Mouse (Mus musculus): Measurements from ENCODE around the gene Dmrt1.
"Not testable (repeated sequence)": the region's sequence is repeated elsewhere in the genome, so short reads cannot be mapped to it uniquely, and the experiment has no call there.

Gene Dmrt1

DNA sequence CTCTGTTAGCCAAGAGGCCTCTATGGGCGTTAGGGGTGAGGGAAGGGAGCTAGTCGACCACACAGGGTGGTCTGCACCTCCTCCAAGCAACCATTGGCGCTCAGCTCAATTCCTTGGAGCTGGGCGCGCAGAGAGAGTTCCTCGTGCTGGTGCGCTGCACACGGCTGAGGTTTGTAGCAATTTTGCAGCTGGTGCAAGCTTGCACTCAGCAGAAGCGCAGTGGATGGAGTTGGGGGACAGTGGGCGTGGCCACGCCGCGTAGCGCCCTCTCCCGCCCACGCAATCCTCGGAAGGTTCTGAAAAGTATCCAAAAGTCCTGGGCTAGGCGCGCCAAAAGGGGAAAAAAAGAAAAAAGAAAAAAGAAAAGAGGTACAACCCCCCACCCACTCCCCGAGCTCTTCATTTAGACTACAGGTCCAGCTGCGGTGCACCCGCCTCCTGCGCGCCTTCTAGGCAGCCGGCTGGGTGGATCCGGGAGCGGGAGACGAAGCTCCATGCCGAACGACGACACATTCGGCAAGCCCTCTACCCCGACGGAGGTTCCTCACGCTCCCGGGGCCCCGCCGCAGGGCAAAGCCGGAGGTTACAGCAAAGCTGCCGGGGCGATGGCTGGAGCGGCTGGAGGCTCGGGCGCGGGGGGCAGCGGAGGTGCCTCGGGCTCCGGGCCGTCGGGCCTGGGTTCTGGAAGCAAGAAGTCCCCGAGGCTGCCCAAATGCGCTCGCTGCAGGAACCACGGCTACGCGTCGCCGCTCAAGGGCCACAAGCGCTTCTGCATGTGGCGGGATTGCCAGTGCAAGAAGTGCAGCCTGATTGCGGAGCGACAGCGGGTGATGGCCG lies at the start of gene Dmrt1:
Gene Dmrt1 (plus strand): TSS at position 259 of the 837 bp plus-strand sequence.
- DNase-seq = no peak

- DNase-seq = no peak
Observed at GRCm38 (mm10) chr19:25460760-25461159, 44.7 kb upstream of the Dmrt1 start.

DNA sequence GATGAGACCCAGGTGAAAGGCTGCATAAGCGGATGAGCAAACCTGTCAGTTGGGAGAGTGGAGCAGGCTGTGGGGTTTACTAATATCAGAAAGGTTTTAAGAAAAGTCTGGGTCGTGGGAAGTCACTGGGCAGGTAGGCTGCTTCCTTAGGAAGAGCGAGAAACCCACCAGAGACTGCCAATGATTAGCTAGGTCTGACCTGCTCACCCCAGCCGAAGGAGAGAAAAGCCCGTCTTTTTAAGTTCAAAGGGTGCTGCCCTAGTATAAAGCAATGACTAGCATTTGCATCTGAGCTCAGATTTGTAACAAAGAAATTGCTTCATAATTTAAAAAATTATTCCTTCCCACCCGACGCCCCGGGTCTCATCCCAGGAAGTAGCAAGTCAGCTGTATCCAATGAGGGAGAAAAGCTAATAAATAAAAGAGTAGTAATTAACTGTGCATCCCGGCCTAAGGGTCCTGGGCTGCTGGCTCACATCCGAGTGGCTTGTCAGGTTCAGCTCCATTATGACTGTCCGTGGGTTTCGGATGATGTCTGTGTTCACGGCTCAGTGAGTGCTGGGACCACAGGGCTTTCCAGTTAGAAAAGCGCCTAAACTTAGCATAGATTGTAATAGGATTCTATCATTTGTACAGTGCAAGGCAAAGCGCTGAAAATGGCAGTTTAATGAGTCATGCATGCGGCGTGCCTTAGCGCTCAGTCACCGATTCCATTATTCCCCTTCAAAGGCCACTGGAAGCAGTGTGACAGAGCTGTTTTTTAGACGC lies 43.7 kb upstream of the Dmrt1 start:
- DNase-seq = no peak

DNA sequence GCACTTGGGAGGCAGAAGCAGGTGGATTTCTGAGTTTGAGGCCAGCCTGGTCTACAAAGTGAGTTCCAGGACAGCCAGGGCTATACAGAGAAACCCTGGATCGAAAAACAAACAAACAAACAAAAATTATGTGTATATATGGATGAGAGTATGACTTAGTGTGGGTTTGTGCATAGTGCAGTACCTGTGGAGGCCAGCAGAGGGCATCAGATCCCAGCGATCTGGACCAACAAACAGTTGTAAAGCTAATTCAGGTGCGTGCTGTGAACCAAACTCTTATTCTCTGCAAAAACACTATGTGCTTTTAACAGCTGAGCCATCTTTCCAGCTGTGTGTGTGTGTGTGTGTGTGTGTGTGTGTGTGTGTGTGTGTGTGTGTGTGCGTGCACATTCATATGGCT lies 29.6 kb upstream of the Dmrt1 start:
- DNase-seq = not testable (repeated sequence)

DNA sequence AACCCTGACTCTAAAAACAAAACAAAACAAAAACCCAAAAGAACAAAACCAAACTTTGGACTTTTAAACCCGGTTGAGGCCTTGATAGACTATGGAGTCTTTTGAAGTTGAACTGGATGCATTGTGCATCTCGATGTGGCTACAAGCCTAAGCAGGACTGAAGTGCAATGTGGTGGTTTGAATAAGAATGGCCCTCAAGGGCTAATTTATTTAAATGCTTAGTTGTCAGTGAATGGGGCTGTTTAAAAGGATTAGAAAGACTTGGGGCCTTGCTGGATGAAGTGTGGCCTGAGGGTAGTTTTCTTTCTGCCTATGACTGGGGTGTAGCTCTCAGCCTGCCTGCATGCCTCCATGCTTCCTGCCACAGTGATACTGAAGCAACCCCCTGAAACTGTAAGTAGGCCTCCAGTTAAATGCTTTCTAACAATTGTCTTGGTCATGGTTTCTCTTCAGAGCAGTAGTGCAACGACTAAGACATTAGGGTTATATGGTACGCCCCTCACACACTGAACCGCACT lies 26.2 kb upstream of the Dmrt1 start:
- no peak for DNase-seq

GRCm38 (mm10) chr19:25480820-25481219 lies 24.6 kb upstream of the Dmrt1 start:
- DNase-seq = no peak

GRCm38 (mm10) chr19:25486561-25486960 lies 18.9 kb upstream of the Dmrt1 start:
- no peak for DNase-seq

- DNase-seq = no peak
Observed at GRCm38 (mm10) chr19:25487350-25487749, 18.1 kb upstream of the Dmrt1 start.

- no peak for DNase-seq
Observed at GRCm38 (mm10) chr19:25488546-25488945, 16.9 kb upstream of the Dmrt1 start.

GRCm38 (mm10) chr19:25489546-25489945 lies 15.9 kb upstream of the Dmrt1 start:
- no peak for DNase-seq

- DNase-seq = no peak
Observed at GRCm38 (mm10) chr19:25497434-25497833, 8.0 kb upstream of the Dmrt1 start.

DNA sequence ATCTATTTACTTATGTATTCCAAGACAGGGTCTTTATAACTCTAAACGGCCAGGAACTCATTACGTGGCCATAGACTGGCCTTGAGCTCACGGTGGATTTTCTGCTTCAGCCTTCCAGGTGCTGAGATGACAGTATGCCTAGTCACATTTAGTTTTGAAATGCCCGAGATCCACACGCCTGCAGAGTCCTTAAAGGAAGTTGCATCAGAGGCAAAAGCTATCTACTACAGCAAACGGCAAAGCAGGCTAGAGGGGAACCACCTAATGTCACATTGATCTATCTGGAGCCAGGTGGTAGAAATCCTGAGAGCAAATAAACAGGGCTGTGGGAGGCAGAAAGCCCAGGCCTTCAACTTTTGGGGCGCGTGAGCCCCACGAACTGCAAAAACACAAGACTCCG lies 540 bp upstream of the Dmrt1 start:
- DNase-seq = no peak

GRCm38 (mm10) chr19:25506616-25507015 lies 1.2 kb downstream of the Dmrt1 start:
- DNase-seq = no peak

- DNase-seq = no peak
Observed at GRCm38 (mm10) chr19:25514986-25515530, 9.6 kb downstream of the Dmrt1 start.

- DNase-seq = no peak
Observed at GRCm38 (mm10) chr19:25524156-25524555, 18.7 kb downstream of the Dmrt1 start.

DNA sequence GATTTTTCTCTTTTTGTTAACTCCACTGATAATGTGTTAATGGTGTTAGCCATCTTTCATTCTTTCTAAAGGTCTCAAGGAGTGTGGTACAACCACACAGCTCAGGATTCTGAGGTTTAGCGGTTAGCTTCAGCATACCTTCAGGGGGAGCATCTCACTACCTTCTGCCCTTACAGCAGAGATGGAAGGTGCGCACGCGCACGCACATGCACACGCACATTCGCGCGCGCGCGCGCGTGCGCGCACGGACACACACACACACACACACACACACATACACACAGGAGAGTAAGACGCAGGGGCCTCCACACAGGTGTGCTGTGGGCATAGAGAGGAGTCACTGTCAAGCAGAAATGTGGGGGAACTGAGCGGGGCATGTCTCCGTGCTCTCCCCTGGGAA lies 20.3 kb downstream of the Dmrt1 start:
- no peak for DNase-seq

DNA sequence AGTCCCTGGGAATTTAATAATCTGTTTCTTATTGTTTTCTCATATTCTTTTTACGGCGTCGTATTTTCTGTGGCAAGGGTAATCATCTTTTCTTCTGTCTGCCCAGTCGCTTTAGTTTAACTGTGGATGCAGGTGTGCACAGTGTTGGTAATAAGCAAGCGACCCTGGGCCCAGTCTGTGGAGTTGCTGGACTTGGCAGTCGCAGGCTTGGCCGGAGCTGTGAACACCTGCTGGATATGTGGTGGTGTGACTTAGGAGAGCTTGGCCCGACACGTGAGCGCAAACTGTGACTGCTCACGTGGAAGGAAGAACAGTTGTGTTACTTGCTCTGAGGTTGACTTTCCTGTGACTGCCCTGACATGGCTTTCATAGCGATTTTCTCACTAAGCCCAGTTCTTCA lies 24.3 kb downstream of the Dmrt1 start:
- no peak for DNase-seq

- DNase-seq = peak; percentile 19 to 47
Observed at GRCm38 (mm10) chr19:25545714-25546340, 40.4 kb downstream of the Dmrt1 start.

- peak; percentile 13 to 14 for DNase-seq
Observed at GRCm38 (mm10) chr19:25547086-25547643, 41.7 kb downstream of the Dmrt1 start.

DNA sequence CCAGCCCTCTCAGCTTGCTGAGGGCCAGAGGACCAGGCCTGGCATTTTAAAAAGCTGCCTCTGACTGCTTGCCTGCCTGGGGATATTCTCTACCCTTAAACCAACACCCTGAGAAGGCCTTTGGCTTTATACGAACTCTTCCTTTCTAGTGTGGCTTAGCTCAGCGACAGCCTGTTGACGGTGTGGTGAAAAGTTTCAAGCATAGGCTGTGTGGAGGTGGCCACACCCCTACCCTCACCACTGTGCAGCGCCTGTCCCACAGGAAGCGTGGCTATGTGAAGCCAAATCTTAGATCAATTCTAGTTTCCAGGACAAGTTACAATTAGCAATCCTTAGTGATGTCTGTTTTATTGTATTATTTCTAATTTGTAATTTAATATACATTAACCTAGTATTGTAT lies 44.9 kb downstream of the Dmrt1 start:
- DNase-seq = peak; percentile 10 to 22

DNA sequence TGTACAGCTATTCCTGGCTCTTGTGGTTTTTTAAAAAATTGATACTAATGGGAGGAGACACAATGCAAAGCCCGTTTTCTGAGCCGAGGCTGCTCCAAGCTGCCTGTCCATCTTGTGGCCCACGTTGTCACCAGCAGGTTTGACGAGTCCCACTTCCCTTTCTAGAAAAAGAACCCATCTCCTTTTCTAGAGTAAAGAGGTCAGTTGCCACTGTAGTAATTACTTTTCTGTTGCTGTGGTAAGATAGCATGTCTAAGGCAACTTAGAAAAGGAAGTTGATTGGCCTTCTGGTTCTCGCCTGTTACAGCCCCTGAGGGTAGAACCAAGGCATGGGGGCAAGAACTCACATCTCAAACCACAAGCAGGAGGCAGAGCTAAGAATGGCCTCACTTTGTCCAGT lies 45.6 kb downstream of the Dmrt1 start:
- DNase-seq = no peak

- no peak for DNase-seq
Observed at GRCm38 (mm10) chr19:25564430-25564829, 59.0 kb downstream of the Dmrt1 start.

DNA sequence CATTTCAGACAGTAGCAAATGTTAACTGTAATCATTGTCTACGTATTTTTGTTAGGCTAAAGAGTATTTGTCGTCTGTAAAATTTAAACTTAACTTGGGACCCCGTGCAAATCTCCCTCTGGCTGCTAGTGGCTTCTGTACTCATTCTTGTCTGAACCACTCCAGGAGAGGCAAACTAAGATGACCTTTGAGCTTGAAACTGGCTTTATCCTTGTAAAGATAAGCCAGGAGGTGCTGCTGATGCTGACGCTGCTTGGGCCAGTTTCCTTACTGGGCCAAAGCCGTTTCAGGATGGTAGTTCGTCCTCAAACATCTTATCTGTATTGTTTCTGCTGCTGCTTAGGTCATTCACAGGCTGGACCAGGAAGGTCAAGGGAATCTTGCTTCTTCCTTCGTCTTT lies 64.4 kb downstream of the Dmrt1 start:
- DNase-seq = no peak

All from spleen, adult 18-20 months (tissue).